Mouse (Mus musculus): ENCODE measurements around the gene Srrm2.

Srrm2 gene

GRCm38 (mm10) chr17:23790269-23791078 is at the start of gene Srrm2:
Srrm2 (plus strand) TSS chr17:23790532.
- DNase-seq (ENCODE audit: low spot score), result peak; percentile 72

DNA sequence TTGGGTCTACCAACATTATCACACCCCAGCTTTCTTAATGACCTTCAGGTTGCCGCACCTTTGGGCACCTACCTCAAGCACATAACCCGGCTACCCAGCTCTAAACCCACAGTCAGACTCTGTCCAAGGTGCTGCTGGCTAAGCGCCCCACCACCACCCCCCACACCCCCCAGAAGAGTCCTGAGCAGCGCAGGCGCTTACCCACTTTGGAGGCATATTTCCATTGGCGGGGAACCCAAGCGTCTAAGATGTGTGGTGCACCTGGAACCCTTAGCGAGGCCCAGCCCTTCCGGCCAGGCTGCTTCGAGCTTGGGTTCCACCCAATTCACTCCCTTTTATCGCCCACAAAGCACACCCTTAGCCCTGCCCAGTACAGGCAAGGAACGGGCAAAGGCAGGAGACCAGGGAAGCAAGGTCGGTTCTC is 49.7 kb upstream of the Srrm2 start, which contains the start of gene Paqr4:
Paqr4 (minus strand) TSS at position 270 of the 424 bp plus-strand sequence.
- DNase-seq (ENCODE audit: low spot score), result no peak

- DNase-seq (ENCODE audit: low spot score), result no peak
Measured at GRCm38 (mm10) chr17:23741359-23742209, 48.7 kb upstream of the Srrm2 start.

DNA sequence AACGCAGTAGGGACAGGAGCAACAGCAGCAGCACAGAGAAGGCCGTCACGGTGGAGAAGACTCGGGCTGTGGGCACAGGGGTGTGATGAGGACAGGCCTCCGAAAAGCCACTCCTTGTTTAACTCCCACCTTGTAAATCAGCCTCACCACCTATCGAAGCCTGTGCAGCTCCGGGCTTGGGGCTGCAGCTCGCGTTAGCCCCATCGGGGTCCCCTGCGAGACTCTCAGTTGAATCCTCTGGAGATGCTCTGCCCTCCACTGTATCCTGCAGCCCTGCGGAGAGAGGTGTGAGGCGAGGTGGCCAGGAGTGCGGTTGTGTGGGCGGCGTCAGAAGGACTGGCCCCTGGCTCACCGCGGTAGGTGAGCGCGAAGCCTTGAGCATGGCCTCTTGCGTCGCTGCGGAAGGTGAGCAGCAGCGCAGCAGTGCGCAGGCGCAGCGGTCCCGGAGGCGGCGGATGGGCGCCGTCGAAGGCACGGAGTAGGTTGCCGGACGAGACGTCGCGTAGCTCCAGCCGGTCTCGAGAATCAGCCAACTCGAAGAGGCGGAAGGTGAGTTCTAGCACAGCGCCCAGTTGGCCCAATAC is 48.0 kb upstream of the Srrm2 start:
- DNase-seq (ENCODE audit: low spot score), result no peak

DNA sequence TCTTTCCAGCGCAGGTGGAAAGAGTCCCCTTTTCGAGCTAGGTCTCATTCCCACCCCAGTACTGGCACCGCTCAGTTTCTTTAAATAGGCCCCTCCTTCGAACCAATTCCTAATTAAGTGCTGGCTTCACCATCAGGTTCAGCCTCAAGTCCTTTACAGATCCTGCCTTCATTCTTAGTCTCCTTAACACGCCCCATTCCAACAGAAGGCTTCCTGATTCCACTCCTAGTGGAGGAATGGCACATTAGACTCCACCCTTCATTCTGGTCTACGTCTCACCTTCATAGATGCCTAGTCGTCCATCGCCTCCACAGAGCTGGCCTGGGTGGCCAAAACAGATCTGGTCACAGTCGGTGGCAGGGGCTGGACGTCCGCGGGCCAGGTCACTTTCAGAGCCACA is 47.4 kb upstream of the Srrm2 start:
- DNase-seq (ENCODE audit: low spot score), result no peak

DNA sequence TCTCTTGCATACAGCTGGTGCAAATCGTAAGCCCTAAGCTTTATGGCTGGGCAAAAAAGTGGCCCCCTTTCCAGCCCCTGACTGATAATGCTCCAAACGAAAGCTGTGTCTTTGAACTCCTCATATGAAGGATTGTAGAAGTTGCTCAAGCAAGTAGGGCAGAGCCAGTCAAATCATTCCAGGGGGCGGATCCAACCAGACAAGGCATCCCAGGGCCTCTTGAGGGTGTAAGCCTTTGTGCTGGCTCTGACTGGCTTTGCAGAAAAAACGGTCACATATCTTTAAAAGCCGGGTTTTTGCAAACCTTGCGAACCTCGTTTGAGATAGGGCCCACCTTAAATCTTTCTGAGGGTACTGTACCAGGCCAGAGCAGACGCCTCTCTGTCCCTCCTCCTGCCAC is 46.3 kb upstream of the Srrm2 start:
- DNase-seq (ENCODE audit: low spot score), result no peak

- DNase-seq (ENCODE audit: low spot score), result no peak
Measured at GRCm38 (mm10) chr17:23744651-23745050, 45.7 kb upstream of the Srrm2 start.

DNA sequence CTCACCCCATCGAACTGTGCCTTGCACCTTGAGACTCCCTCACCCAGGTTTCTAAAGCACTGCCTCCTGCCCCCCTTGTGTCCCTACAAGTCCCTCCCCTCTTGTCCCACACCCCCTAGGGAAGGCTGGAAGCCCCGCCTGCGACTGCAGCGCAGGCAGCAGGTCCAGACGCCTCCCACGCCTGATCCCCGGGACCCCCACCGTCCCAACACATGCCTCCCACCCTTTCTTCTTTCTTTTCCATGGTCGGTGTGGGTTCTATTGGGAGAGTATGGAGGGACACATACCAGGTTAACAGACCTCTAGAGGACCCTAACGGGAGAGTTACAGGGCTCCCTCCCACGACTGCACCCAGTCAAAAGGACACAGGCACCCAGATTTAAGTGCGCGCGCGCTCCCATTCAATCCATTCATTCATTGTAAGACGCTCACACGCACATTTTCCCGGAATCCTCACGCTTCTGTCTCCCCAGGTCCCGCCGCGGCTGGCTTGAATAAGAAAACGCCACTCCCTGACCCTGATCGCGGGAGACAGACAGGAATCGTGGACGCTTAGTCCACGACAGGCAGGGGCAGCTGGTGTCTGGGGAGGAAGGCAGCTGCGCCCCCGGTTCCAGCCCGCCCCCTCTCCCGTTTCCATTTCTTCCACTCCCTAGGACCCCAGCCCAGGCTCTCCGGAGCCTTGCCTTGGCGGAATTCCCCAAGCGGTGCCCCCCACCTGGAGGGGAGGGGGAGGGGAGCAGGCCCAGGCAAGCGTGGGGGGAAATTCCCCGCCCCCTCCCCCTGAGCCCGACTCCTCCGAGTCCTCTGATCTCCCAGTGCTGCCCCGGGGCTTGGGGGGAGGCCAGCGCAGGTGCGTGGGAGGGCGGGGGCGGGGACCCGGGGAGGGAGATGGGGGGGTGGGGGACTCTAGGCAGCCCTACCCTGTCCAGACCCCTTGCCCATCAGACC is 44.8 kb upstream of the Srrm2 start, which contains the start of gene Kremen2:
Kremen2 (minus strand) TSS at position 533 of the 951 bp plus-strand sequence.
- no peak for DNase-seq (ENCODE audit: low spot score)

- no peak for DNase-seq (ENCODE audit: low spot score)
Measured at GRCm38 (mm10) chr17:23746311-23746710, 44.0 kb upstream of the Srrm2 start.

DNA sequence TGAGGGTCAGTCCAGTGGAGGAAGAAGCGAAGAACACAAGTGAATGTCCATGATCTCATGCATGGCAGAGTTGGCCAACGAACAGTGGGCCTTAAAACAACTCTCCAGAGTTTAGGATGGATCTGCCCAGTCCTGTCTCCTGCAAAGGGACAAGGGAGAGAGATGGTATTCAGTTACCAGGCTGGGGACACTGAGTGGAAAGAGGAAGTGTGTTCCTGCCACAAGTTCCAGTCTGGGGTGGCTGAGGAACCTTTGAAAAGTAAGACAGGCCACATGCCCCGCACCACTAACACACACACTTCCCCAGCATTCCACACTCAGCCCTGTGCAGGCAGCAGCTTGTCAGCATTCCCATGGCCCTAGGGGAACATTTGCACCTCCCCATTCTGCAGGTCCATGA is 43.6 kb upstream of the Srrm2 start:
- no peak for DNase-seq (ENCODE audit: low spot score)

DNA sequence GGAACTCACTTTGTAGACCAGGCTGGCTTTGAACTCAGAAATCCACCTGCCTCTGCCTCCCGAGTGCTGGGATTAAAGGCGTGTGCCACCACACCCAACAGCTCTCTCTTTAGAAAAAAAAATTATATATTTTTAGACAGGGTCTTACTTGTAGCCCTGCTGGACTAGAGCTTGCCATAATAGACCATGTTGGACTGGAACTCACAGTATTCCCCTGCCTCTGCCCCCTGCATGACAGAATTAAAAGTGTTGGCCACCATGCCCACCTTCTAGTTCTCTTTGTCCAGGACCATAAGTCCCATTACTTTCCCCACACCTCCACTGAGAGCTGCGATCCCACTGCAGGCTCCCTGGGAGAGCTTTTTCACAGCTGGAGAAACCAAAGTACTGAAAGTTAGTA is 42.9 kb upstream of the Srrm2 start:
- no peak for DNase-seq (ENCODE audit: low spot score)

DNA sequence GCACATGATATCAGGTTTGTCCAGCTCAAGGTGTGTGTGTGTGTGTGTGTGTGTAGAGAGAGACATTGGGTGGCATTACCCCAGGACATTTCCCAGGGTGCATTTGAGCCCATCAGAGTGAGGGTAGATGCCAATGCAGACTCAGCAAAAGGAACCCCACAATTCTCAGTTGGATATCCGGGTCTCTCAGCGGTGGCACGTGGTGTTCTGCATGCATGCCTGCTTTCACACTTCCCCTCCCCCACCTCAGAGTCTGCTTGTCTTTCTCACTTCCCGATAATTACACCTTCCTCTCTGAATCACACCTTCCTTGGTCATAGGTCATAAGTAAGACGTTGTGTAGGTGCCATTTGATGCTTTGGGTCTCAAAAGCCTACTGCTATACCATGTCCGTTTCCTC is 42.3 kb upstream of the Srrm2 start:
- DNase-seq (ENCODE audit: low spot score), result no peak

GRCm38 (mm10) chr17:23748631-23749391 is 41.5 kb upstream of the Srrm2 start:
- DNase-seq (ENCODE audit: low spot score), result peak; percentile 29

GRCm38 (mm10) chr17:23749400-23750191 is 40.7 kb upstream of the Srrm2 start:
- DNase-seq (ENCODE audit: low spot score), result no peak

DNA sequence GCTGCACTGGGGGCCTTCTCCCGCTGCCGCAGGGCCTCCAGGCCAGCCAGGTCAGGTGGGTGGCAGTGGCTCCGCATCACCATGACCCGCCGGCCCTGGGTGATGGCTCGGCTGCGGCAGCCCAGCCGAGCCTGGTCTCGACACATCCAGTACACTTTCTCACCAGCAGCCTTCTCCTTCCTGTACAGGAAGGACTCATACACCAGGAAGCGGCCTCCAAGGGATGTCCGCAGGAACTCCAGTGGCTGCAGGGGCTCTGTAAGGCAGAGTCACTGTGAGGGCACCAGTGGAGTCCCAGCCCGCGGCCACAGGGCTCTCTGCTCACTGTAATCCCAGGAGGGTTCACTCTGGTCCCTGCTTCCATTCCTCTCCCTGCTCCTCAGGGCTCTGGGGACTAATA is 34.6 kb upstream of the Srrm2 start:
- no peak for DNase-seq (ENCODE audit: low spot score)

DNA sequence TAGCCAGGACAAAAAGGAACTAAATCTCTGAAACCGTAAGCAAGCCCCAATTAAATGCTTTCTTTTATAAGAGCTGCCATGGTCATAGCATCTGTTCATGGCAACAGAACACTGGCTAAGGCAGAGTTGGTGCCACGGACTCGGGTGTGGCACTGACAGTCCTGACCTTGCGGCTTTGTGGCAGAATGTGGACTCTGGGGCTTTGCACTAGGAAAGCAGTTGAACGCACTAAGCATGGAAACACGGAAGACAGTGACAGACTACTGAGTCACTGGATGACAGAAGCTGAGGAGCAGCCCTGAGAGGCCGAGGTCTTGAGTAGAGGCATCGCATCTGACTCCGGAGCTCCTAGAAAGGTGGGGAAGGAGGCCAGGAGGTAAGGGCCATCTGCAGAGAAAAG is 32.8 kb upstream of the Srrm2 start:
- no peak for DNase-seq (ENCODE audit: low spot score)

DNA sequence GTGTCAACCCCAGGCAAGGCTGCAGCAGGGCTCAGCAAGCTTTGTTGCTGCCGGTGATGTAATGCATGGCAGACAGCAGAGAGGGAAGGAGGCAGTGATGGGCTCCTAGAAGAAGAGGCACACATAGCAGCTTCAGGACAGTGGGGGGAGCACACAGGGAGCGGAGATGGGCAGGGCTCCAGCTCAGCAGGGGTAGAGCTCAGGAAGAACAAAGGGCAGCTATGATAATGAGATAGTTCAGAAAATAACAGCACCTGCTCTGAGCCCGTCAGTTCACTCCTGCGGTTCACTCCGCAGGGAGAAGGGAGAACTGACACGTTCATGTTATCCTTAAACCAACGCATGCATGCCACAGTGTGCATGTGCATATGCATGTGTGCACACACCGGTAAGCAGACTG is 31.5 kb upstream of the Srrm2 start:
- no peak for DNase-seq (ENCODE audit: low spot score)

GRCm38 (mm10) chr17:23760231-23760630 is 30.1 kb upstream of the Srrm2 start:
- DNase-seq (ENCODE audit: low spot score), result no peak

GRCm38 (mm10) chr17:23761155-23761554 is 29.2 kb upstream of the Srrm2 start:
- DNase-seq (ENCODE audit: low spot score), result no peak

DNA sequence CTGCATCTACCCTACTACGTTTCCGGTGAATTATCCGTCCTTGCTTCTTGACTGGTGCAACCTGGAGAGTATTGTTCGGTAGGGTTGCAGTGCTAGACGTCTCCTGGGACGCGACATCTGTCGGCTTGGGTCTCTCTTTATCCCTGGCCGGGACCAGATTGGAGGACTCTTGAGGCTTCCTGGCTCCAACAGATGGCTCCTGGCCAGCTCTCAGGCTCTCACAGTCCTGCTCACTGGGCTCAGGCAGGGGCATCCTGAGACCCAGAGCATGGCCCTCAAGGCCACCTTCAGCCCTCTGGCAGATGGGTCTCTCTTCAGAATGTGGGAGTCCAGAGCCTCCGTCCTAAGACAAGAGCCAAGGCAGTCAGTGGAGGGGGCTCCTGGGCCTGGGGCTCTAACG is 27.4 kb upstream of the Srrm2 start:
- no peak for DNase-seq (ENCODE audit: low spot score)

All from ovary, postnatal 36 days (tissue).